Mouse (Mus musculus) stomach, postnatal 0 days (tissue): ENCODE data around the gene Trhde. TPM values are rescaled to one million over a fixed set of nuclear protein-coding genes. Genes with fewer than 3 reads are reported as not detected.

Experiments used
- ATAC-seq: fragments of 200-750 bp; cut with Nextera tagmentation; 2 replicates; pipeline ENCODE4 v1.8.0; 2017; ENCODE audit not compliant: low FRiP score, low TSS enrichment
- DNase-seq: peaks from one replicate; pipeline ENCODE4 v3.0.0-alpha.2; 2016; ENCODE audit warnings: low spot score
- H3K27ac ChIP-seq: fragments of 300-500 bp; sonication (generic); replicated peaks from 2 replicates; pipeline ENCODE4 v1.5.1; 2014; ENCODE audit warnings: mild to moderate bottlenecking, control low read depth
- H3K27me3 ChIP-seq: fragments of 300-500 bp; sonication (generic); 2 replicates; pipeline ENCODE4 v1.6.1; 2014; ENCODE audit warnings: low read length; ENCODE audit not compliant: control insufficient read depth, insufficient read depth
- H3K36me3 ChIP-seq: fragments of 300-500 bp; sonication (generic); 2 replicates; pipeline ENCODE4 v1.6.1; 2014; ENCODE audit warnings: low read length, mixed read lengths; ENCODE audit not compliant: control insufficient read depth, insufficient read depth
- H3K4me1 ChIP-seq: fragments of 300-500 bp; sonication (generic); replicated peaks from 2 replicates; pipeline ENCODE4 v1.6.1; 2014; ENCODE audit warnings: antibody characterized with exemption; ENCODE audit not compliant: control insufficient read depth, insufficient read depth
- H3K4me2 ChIP-seq: fragments of 300-500 bp; sonication (generic); replicated peaks from 2 replicates; pipeline ENCODE4 v1.6.1; 2014; ENCODE audit warnings: low read depth, mild to moderate bottlenecking, control low read depth, moderate library complexity
- H3K4me3 ChIP-seq: fragments of 300-500 bp; sonication (generic); 2 replicates; pipeline ENCODE4 v1.5.1; 2014; ENCODE audit warnings: low read depth, low read length, control low read depth
- H3K9ac ChIP-seq: fragments of 300-500 bp; sonication (generic); 2 replicates; pipeline ENCODE4 v1.6.1; 2014; ENCODE audit warnings: mild to moderate bottlenecking, low read length, control low read depth, mixed read lengths
- H3K9me3 ChIP-seq: fragments of 300-500 bp; sonication (generic); 2 replicates; pipeline ENCODE4 v1.6.1; 2016; ENCODE audit warnings: low read length; ENCODE audit not compliant: control insufficient read depth
- CTCF ChIP-seq: IDR thresholded peaks from 2 replicates; pipeline ENCODE4 v1.5.1; 2016; ENCODE audit warnings: antibody characterized with exemption, low read depth, mild to moderate bottlenecking, moderate library complexity
- EP300 ChIP-seq: optimal IDR thresholded peaks from 2 replicates; pipeline ENCODE3; 2016; ENCODE audit warnings: antibody characterized with exemption
- WGBS: fragments of 180-500 bp; shearing (Covaris S2); extraction: QIAGEN DNeasy Blood & Tissue Kit; methylation state at CpG from one replicate; pipeline ENCODE4 v1.1.7; 2014; 5-methylcytosine and 5-hydroxymethylcytosine counted together
- polyA plus RNA-seq: library from polyadenylated mRNA; unstranded; fragments of >200 nt; fragmentation: Nextera tagmentation; extraction: Ambion mirVana; gene quantifications from 2 replicates; pipeline ENCODE4 v1.2.1, GENCODE M21; 2015

Trhde gene
- polyA plus RNA-seq, 1 experiment from 2014 or later = 0.08 TPM

DNA sequence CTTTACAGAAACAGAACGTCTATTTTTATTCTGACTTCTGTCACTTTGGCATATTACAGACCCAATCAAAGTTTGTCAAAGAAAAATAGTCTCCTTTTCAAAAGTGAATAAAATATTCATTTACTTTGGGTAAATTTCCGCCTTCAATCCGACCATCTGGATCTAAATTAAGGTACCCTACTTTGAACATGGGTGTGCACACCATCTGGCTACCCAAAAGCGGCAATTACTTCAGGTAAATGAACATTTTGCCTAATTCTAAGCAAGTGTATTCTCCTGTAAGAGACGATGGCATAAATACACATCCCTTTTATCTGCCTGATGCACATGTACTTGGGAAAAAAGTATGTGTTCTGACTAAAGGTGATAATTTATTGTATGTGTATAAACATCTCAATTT lies 5.2 kb downstream of the Trhde start:
- WGBS = 77% methylated on average over 5 of the region's 5 CpGs
- ATAC-seq (no peak), DNase-seq (no peak)

DNA sequence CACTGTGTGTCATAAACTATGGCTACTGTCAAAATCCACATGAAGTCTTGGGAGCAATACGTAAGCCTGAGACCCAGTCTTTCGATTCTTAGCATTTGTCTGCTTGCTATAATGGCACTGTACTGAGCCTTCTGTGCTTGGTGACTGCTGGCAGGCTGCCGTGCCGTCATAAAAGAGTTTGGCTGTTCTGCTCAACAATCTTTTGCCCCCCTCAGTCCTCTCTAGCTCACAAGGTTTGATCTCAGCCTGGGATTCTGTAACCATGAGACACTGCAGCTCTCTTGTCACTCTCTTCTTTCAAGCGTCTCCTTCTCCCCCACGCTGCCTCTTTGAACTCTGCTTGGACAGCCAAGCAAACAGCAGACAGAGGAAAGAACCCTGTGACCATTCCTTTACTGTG lies 7.9 kb downstream of the Trhde start:
- WGBS = 60% methylated on average over 6 of the region's 6 CpGs
- H3K4me1 ChIP-seq = no peaks in the 10 kb centered on the region
- H3K9me3 ChIP-seq = no peaks in the 10 kb centered on the region
- no peak overlapping the region for H3K4me3 ChIP-seq
- ATAC-seq (no peak), DNase-seq (no peak)
- TF ChIP-seq EP300 (no peak), CTCF (no peak)
- H3K36me3 ChIP-seq = no peaks in the 10 kb centered on the region
- H3K27me3 ChIP-seq = no peaks in the 10 kb centered on the region
- no peak overlapping the region for H3K4me2 ChIP-seq
- H3K9ac ChIP-seq = no peak overlapping the region
- no peak overlapping the region for H3K27ac ChIP-seq

More for the DNA sequence above, 5.2 kb downstream of the Trhde start:
- no peak for TF ChIP-seq EP300
- no peak for TF ChIP-seq CTCF
- Histone ChIP-seq H3K9ac (no peak overlapping the region), H3K4me3 (no peak overlapping the region), H3K27me3 (peaks cover 8% of the 10 kb centered on the region; the same call in 1 of the 2 replicates), H3K4me1 (no peaks in the 10 kb centered on the region), H3K4me2 (no peak overlapping the region), H3K9me3 (no peaks in the 10 kb centered on the region), H3K27ac (no peak overlapping the region), H3K36me3 (no peaks in the 10 kb centered on the region)

DNA sequence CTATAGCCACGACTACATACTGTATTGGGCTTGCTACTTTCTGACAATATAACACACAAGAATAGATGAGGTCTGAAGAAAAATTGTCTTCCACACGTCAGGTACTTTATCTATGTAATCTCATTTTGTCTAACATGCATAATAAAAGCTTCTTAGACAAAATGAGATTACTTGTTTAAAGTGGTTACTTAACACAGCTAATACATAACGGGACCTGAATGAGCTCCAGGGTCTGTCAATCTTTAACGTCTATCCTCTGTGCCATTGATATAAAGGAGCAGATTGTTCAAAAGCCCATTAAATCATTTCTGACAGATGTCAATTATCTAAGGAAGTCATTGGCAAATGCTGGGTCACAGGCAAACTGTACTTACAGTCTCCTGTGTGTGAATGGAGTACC lies 36.2 kb downstream of the Trhde start:
- DNase-seq (no peak), ATAC-seq (no peak)
- Histone ChIP-seq H3K36me3 (no peaks in the 10 kb centered on the region), H3K4me3 (no peak overlapping the region), H3K4me1 (no peaks in the 10 kb centered on the region), H3K27me3 (no peaks in the 10 kb centered on the region), H3K9ac (no peak overlapping the region), H3K9me3 (no peaks in the 10 kb centered on the region), H3K27ac (no peak overlapping the region), H3K4me2 (no peak overlapping the region)
- 69% methylated on average over 4 of the region's 4 CpGs for WGBS
- TF ChIP-seq CTCF = no peak
- no peak for TF ChIP-seq EP300

DNA sequence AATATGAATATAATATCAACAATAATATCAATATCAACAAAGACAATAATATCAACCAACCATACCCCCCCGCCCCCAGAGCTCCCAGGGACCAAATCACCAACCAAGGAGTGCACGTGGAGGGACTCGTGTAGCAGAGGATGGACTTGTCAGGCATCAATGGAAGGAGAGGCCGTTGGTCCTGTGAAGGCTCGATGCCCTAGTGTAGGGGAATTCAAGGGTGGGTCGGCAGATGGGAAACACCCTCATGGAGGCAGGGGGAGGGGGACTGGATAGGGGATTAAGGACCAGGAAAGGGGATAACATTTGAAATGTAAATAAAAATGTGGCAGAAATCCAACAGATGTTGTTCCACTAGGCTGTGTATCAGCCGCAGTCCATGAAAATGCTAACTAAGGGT lies 40.0 kb downstream of the Trhde start:
- ATAC-seq = no peak
- 71% methylated on average over 7 of the region's 7 CpGs for WGBS
- H3K9ac ChIP-seq = no peak overlapping the region
- H3K9me3 ChIP-seq = no peaks in the 10 kb centered on the region
- no peaks in the 10 kb centered on the region for H3K27me3 ChIP-seq
- H3K4me2 ChIP-seq = no peak overlapping the region
- DNase-seq = no peak
- H3K4me1 ChIP-seq = no peaks in the 10 kb centered on the region
- TF ChIP-seq CTCF (no peak), EP300 (no peak)
- no peak overlapping the region for H3K4me3 ChIP-seq
- H3K27ac ChIP-seq = no peak overlapping the region
- H3K36me3 ChIP-seq = no peaks in the 10 kb centered on the region

DNA sequence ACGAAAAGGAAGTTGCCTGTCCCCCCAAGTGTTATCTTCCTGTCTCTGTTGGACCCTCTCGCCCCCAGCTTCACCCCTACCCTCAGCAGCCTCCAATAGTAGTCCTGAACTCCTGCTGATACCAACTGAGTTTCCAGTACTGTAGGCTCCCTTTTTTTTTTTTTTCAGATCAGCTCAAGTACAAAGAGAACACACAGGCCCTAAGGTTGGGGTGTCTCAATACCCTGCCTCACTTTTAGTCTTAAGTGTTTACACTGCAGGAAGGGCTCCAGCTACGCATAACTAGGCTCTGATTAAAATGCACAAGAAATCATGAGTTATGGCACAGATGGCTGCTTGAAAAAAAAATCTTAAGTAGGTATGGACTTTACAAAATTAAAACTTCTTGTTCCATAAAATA lies 42.9 kb downstream of the Trhde start:
- ATAC-seq (no peak), DNase-seq (no peak)
- 60% methylated on average over 3 of the region's 3 CpGs for WGBS
- H3K4me1 ChIP-seq = no peaks in the 10 kb centered on the region
- H3K27me3 ChIP-seq = no peaks in the 10 kb centered on the region
- H3K9ac ChIP-seq = no peak overlapping the region
- no peak overlapping the region for H3K4me2 ChIP-seq
- no peak overlapping the region for H3K4me3 ChIP-seq
- no peak overlapping the region for H3K27ac ChIP-seq
- no peak for TF ChIP-seq CTCF
- TF ChIP-seq EP300 = no peak
- H3K36me3 ChIP-seq = no peaks in the 10 kb centered on the region
- H3K9me3 ChIP-seq = no peaks in the 10 kb centered on the region

DNA sequence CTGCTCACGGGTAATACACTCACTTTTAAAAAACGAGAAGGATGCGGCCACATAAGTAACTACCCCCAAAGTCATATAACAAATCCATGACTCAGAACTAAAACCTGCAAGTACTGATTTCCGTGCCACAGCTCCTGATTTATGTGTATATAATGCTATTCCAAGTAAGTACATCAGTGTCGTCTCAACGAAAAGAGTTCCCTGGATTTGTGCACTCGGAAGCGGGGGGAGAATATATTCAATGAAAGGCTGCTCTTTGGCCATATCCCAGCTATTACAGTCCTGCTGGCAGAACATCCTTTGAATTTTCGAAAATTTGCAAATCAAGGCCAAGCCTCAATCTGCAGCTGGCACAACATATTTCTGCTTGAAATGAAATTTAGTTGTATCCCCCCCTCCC lies 43.5 kb downstream of the Trhde start:
- Histone ChIP-seq H3K4me3 (no peak overlapping the region), H3K27ac (no peak overlapping the region), H3K4me1 (no peaks in the 10 kb centered on the region), H3K9me3 (no peaks in the 10 kb centered on the region), H3K27me3 (no peaks in the 10 kb centered on the region), H3K4me2 (no peak overlapping the region), H3K9ac (no peak overlapping the region), H3K36me3 (no peaks in the 10 kb centered on the region)
- DNase-seq = no peak
- no peak for ATAC-seq
- no peak for TF ChIP-seq CTCF
- 54% methylated on average over 9 of the region's 9 CpGs for WGBS
